Mouse (Mus musculus) stomach, postnatal 0 days (tissue): Measurements from ENCODE around the gene Cyp4f13.

Experiments
- CTCF ChIP-seq: IDR thresholded peaks from 2 replicates; pipeline ENCODE4 v1.5.1; 2016; ENCODE audit warnings: antibody characterized with exemption, low read depth, mild to moderate bottlenecking, moderate library complexity
- EP300 ChIP-seq: optimal IDR thresholded peaks from 2 replicates; pipeline ENCODE3; 2016; ENCODE audit warnings: antibody characterized with exemption

DNA sequence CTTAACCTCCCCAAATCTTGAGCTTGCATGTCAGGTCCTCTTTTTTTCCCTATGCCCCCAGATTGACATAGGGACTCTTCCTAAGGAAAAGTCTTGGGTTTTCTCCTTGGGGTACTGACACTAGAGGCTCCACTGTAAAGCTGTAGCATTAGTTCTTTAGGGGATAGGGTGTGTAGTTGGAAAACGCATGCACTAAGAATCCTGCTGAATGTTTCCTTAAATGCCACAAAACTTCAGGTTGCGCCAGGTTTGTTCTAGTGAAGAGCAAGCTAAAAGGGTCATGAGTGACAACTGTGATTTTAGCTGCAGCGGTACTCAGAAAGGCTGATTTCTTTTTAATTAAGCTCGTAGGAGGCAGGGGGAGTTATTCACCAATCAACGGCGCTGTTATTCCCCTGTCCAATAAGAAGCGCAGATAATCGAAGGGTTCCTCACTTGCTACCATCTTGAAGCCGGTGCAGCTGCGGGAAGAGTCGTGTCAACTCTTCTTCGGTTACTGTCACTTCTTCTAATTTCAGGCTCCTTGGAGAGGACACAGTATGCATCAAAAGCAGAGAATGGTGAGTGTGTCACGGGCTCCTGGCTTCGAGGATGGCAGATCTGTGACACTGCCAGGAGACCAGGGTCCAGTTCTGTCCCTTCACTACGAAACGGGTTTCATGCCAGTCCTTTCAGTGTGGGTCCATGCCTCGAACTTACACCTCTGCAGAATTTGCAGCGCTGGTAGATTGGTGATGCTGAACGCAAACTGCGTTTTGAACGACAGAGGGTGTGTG is 45.7 kb upstream of the Cyp4f13 start, which contains the start of gene Zfp952:
- TF ChIP-seq EP300 (peak; percentile 35), CTCF (no peak)
